Mouse (Mus musculus) ES-CJ7 (cell line): ENCODE results near the gene Nuak2.

Source experiments
- DNase-seq: peaks from one replicate; pipeline ENCODE4 v3.0.0; 2011; ENCODE audit warnings: low read depth, low spot score

Gene Nuak2

DNA sequence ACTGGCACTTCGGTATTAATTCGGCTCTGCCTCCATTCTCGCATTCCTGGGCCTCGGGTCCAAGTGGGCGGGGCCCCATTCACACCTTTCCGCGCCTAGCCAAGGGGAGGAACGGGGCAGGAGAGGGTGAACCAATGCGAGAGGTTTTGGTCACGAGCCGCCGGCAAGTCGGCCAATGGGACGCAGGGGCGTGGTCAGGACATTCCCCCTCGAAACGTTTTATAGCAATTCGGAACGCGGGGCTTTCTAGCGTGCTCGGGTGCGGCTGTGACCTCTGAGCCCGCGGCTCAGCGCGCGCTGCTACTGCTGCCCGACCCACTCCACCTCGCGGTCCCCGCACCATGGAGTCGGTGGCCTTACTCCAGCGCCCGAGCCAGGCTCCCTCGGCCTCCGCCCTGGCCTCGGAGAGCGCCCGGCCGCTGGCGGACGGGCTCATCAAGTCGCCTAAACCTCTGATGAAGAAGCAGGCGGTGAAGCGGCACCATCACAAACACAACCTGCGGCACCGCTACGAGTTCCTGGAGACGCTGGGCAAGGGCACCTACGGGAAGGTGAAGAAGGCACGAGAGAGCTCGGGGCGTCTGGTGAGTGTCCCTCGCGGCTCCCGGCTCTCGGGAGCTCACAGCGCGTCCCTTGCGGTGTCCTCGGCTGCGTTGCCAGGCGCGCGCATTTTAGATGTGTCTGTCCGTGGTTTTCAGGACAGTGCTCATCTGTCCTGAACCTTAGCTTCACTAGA, at the start of gene Nuak2:
Nuak2 (plus strand) TSS at position 238 of the 736 bp plus-strand sequence.
- peak; percentile 97 for DNase-seq

DNA sequence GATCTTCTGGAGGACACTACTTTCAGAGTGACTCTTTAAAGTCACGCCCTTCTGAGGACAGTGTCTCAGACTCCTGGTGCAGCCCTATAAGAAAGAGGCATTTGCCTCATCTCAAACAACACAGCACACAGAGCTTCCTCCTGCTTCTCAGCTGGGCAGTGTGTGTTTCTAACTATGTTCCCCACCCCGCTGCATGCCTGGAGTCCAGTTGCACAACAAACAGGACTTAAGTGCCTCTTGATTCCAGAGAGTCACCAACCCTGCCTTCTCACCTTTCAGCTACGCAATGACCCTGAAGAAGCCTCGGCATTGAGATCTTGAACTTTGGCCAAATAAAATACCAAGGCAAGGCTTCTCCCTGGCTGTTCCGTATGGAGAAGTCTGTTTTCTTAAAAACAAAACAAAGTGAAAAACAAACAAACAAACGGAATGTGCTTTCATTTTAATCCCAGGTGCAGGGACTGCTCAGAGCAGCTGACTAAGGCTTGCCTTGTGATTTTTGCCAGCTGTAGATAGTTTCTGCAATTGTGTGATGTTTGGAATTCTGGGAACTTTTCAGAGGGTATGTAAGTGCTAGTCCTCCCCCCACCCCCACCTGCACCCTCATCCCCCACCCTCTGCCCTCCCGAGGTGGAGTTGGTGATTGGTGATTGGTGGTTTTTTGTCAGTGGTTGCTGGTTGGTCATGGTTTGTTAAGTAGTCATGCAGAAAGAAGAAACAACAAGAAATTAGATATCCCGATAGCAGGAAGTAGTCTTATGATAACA, 49.0 kb upstream of the Nuak2 start:
- peak; percentile 56 for DNase-seq

DNA sequence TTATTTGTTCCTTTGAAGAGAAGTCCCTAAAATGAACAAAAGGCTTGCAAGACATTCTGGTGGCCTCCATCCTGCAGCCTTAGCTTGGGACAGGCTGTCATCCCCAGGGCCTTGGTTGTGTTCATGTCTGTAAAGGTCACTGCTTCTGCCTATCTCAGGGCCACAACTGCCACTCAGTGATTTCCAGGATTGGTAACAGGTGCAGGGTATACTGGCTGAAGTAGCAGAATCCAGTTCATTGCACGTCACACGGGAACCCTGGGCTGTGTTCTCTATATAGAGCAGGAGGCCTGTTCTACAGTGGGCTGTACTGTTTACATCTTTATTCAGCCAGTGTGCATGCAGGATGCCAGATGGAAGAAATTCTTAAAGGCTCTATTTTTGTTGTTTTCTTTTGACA, 48.0 kb upstream of the Nuak2 start:
- no peak for DNase-seq

DNA sequence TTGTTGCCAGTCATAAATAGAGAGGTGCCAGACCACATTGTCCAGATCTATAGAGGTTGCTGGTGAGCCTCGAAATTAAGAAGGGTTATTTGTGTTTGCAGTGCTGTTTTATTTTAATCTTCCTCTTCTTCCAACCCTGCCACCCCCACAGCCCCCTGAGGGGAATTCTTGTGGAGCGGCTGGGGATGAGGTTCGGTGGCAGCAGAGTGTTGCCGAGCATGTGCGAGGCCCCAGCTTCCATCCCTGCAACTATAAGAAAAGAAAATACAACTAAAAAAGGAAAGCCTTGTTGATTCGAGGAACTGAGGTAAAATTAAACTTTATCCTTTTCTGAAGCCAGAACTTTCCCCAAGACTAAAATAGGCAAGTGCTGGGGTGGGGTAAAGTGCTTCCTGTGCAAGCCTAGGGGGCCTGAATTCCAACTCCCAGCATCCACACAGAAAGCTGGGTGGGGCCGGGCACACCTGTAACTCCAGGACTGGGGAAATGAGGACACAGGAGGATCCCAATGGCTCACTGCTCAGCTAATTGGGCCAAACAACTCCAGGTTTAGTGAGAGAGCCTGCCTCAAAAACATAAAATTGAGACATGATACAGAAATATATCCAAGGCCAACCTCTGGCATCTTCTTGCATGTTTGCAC, 47.4 kb upstream of the Nuak2 start:
- no peak for DNase-seq

DNA sequence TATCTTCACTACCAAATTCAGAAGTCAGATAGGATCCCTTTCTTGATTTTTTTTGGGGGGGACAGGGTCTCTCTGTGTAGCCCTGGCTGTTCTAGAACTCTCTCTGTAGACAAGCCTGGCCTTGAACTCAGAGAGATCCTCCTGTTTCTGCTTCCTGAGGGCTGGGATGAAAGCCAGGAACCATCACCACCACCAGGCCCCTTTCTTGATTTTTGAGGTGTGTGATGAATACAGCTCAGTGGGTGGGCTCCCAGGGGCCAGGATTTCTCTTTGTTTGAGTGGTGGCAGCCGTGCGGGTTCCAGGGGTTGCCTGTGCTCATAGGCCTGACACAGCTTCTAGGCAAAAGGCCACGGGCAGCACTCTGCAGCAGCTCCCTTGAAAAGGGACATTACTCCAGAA, 44.7 kb upstream of the Nuak2 start:
- peak; percentile 69 for DNase-seq

DNA sequence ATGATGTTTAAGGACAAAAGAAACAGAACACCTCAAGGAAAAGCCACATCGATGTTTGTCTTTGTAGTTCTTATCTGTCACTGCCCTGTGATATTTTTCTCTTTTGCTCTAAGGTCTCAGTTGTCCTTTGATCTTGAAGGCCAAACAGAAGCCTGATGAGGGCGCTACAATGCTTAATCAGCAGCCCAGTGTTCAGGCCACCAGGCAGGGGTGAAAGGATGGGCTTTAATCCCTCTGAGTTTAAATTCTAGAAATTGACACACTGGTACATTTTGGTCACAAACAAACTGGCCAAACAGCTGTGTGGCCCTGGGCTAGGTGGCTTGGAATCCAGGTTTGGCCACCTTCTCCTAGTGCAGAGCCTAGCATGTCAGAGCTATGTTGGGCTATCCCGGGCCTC, 39.2 kb upstream of the Nuak2 start:
- DNase-seq, result no peak

DNA sequence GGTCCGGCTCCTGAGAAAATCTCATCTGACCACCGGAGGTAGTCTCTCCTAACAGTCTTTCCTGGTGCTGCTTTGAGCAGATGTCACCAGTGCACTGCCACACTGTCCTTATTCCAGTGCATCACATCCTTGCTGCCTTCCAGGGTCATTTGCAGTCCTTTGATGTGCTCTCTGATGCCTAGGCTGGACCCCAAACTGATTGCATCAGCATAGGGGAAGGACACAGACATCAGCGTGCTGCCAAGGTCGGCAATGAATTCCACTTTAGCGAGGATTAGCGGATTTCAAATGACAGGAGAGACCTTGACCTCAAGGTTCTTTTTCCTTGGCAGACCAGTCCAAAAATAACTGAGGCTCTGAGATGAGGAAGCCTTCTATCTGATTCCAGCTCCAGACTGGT, 38.8 kb upstream of the Nuak2 start:
- peak; percentile 61 for DNase-seq

DNA sequence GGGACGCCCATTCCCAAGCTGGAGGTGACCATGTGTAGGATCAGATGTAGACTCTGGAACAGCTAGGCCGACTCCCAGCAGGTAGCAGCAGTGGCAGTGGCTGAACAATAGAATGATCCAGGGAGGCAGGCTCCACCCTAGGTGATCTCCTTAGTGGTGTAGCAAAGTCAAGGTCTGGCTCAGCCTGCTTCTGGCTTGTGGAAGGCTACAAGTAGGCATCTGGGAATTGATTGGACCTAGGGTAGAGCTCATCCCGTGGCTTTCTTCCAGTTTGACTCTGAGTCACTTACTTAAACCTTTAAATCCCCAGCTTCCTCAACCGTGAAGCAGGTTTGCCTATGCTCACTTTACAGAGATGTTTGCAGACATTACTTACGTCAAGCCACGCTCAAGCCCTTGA, 35.3 kb upstream of the Nuak2 start:
- peak; percentile 93 for DNase-seq

DNA sequence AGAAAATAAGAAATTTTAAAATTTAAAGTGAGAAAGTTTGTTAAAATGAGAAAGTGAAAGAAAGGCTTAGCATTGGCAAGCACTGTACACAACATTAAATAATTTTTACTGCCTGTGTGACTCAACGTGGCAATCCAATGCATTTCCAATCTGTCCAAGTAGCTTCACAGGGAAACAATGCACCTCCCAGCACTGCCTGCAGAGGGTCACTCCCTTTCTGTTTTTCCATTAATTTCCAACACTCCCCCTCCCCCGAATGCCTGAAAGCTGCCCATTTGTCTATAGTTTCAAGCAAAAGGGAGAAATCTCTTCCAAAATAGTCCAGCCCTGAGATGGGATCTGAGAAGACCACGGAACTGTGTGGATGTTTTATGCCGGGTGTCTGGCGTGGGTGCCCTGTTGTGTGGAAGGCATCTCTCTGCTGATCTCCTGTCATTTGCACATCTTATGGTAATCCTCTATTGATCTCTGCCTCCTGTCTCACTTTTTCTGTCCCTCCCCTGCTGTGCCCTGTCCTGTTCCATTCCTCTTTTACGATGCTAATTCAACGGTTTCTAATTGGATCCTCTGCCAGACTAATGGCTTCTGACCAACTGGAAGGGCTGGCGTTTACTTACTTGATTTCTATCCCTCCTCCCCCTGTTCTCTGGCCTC, 34.3 kb upstream of the Nuak2 start:
- peak; percentile 92 for DNase-seq

DNA sequence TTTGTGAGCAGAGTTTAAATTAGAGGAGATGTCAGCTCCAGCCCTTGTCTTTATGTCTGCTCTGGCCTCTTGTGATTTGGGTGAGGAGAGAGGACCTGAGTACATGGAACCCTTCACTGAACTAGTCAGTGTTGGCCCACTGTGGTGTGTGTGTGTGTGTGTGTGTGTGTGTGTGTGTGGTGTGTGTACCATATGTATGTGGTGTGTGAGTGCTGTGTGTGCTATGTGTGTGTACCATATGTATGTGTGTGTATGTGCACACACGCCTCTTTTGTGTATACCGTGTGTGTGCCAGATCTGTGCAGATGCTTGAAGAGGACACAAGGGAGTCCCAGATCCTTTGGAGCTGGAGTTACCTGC, 33.8 kb upstream of the Nuak2 start:
- DNase-seq, result no peak

DNA sequence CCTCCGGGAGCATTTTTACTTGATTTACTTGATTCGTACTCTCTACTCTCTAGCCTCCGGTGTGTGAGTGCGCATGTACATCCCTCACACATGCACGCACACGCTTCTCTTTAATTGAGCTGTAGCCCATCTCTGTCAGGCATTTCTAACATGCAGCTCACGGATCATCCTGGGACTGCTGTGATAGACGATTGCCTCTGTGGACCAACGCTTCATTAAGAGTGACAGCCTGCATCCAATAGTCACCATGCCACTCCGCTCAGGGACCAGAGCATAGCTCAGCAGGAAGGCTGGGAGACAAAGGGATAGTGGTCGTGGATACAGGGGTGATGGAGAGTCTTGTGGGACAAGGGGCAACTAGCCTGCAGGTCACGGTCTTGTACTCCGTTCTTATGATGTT, 32.9 kb upstream of the Nuak2 start:
- no peak for DNase-seq

DNA sequence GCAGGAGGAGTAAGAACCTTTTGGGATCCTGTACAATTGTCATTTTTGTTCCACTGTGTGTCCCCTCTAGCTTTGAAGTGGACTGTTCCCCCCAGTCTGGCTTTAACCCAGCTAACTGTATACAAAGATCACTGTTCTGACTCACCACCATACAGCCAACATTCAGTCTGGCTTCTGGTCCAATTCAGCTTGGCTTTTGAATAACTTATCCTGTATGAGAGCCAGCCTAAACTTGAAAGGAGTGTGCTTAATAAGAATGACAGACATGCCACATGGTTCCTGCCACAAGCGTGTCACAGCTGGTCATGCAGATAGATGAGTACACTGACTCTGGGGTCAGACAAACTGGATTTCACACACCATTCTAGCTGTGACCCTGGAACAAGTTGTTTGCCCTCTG, 29.2 kb upstream of the Nuak2 start:
- DNase-seq, result no peak

DNA sequence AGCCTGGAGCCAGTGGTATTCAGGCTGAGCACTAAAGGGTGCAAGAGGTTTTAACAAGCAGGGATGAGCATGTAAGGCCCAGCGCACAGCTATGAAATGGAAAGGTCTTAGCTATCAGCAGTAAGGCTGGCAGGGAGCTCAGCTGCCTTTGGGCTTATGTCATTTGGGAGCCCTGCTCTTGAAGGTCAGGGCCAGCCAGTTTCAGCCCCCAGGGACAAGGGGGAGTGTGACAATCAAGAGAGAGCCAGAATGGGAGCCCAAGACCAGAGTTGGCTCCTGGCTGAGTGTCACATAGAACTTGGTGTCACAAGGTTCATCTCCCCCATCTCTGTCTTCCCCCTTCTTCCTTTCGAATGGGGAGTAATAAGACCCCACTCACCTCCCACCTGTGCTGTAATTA, 28.5 kb upstream of the Nuak2 start:
- no peak for DNase-seq

DNA sequence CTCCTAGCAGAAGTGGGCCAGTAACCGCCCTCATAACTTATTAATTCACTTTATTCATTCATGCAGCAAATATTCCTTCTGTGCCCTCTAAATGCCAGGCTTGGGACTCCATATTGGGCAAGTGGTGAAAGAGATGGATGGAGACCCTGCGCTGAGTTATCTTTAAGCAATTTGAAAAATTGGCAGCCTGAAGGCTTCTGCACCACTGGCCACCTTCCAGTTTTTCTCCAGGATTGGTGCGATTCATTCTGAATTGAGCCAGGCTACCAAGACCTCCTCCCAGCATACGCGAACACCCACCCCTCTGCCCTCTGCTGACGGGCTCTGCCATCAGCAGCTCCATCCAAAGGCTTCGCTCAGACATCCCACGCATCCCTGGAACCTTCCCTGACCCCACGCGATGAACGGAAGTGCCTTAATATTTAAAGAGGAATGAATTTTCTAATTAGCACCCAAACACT, 27.9 kb upstream of the Nuak2 start:
- DNase-seq, result peak; percentile 95

DNA sequence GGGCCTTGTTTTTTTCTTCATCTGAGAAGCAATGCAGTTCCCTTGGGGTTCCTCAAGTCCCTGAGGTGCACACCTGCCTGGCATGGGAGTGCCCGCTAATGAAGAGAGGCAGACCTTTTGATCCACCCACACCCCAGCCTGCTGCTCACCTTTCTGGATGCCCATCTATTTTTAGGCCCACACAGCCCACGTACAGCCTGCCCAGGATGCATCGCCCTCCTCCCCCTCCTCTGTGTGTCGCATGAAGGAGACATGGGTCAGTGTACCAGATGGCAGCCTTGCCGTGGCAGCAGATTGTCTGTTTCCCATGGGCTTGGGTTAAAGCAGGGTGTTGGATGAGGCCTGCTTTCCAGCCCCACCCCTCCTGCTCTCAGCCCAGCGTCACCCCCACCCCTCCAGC, 26.0 kb upstream of the Nuak2 start:
- no peak for DNase-seq

DNA sequence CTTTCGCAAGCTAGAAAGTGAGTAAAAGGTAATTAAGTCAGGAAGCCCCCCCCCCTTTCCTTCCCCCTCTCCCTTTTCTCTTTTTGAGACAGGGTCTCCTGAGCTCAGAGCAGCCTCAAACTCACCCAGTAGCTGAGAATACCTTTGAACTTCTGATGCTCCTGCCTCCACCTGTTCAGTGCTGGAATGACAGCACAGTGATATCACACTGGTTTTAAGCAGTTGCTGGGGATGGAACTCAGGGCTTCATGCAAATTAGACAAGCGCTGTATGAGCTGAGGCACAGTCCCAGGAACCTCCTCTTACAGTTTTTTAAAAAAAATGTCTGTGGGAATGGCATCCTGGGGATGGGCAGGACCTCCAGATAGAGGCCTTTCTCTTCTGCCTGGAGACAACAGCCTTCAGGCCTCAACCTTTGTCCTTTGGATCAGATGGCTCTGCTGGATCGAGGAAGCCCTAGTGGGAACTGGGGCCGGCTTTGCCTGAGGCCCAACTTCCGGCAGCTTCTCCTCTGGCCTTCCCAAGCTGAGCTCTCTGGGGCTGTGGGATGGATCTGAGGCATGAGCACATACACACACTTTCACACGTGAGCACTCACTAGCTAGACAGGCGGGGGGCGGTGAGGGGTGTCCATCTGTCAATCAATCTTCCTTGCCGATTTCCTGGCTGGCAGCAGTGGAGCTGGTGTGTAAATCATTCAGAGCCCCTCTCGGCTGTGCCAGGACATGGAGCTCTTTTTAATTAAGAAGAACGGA, 24.8 kb upstream of the Nuak2 start:
- peak; percentile 88 for DNase-seq

DNA sequence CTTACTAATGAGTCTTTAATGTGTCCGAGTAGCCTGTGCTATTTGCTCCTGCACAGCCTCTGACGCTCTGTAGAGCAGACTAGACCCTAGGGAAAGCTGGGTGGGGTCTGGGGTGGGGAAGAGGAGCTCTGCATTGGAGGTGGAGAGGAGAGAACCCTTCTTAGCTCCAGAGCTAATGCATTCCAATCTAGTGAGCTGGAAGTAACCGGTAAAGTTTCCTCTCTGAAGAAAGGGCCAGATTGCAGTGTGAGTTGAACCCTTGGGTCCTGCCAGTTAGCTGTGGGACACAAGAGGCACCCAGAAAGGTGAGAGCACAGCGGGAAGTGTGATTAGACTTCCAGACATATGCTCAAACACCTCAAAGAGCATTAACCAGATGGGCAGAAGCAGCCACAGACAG, 24.2 kb upstream of the Nuak2 start:
- peak; percentile 50 for DNase-seq

DNA sequence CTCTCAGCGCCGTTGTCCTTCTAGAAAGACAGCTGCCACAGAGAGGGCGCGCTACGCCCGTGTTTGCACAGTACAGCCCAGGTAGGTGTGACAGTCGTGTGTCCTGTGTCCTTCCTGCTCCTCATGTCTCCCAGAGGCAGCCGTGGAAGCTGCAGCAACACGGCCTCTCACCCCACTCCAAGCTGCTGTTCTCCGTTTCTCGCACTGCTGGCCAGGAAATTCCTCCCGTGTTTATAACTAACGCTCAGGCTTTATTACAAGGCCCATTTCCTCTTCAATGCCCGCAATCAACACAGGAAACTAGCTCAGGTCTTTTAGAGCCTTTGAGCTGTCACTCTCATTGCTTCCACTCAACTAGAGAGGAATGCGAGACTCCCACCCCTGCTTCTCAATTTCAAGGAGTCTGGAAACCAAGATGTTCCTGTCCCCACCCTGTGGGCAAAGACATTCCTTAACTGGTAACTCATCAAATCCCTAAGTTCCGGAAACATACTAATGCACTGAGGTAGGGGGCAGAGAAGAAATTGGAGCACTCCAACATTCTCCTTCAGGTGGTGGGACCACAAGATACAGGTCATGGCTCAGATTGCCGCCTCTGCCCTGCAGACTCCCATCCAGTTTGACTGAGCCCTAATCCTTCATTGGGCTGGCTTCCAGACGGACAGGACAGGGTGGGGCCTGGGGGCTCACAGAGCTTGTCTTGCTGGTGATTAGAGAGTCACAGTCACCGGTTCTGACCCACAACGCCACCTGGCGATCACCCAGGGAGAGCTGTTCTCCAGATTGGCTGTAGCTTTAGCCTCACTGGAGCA, 23.4 kb upstream of the Nuak2 start:
- peak; percentile 86 for DNase-seq

DNA sequence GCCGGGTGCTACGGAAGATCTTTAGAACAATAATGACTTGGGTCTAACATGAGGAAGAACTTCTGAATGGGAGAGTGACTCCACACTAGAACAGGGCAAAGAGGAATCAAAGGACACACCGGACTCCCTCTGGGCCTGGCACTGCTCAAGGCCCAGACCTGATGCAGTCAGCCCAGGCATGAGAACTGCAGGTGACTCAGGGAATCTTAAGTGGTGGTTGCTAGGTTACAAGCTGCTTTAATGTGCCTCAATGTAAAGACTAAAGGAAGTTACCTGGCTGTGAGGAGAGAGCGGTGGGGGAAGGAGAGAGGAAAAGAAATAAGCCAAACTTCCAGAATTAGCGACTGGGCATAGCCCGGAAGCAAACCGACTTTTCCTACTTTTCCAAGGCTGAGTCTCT, 20.4 kb upstream of the Nuak2 start:
- DNase-seq, result no peak

DNA sequence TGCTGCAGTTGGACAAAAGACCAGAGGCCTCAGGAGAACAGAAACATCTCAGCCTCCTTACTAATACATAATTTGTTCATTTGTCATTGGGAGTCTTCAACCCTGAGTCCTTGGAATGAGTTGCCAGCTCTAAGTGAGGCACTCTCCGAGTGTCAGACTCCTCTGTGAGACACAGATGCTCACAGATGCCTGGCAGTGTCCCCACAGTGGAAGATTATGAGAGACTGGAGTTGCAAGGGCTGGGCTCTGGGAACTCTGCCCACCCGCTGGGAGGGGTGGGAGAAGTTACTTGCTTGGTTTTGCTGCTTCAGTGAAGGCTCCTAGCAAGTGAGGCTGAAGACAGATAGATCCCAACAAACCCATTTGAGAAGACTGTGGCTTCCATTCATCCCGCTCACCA, 19.9 kb upstream of the Nuak2 start:
- DNase-seq, result no peak

DNA sequence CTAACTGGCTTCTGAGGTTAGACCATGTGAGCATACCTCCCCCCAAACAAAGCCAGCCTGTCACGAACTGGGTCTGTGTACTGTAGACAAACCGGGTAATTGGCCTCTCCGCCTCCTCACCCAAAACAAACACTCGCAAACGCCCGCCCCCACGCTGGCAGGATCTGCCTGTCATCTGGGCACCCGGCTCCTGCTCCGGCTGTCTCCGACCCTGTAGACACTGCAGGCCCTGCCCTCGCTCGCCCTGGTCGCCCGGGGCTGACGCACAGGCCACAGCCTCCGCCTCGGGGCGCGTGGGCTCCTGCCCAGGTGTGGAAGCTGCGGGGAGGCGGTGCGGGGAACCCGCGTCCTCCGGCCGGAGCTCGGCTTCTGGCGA, 17.5 kb upstream of the Nuak2 start, which contains the start of gene Klhdc8a:
Klhdc8a (plus strand) TSS at position 202 of the 376 bp plus-strand sequence.
- DNase-seq, result no peak
